ENCODE assay signal across 8 mouse cellular contexts in genomic region chr8:124052110-124052509, GRCm38 (mm10). TPM values are rescaled to one million over a fixed set of nuclear protein-coding genes. Genes with fewer than 3 reads are reported as not detected.
DNase-seq lines count a peak whose midpoint lies in the region; ATAC-seq and TF ChIP-seq lines count a peak whose summit lies in the region.

No protein-coding gene starts in this region.

- no peak overlapping the region for H3K9ac ChIP-seq in kidney, postnatal 0 days (ENCODE audit: low read depth, low read length)
- no peak overlapping the region for H3K9ac ChIP-seq in liver, adult 2 months (ENCODE audit: low read depth, low read length)

- H3K27me3 ChIP-seq in embryonic facial prominence, embryonic 10.5 days (replicated peaks; ENCODE audit: low read depth, poor library complexity, severe bottlenecking) = no peaks in the 10 kb centered on the region
- peaks cover 15% of the 10 kb centered on the region for H3K27me3 ChIP-seq in heart, embryonic 10.5 days (ENCODE audit: insufficient read depth, poor library complexity, severe bottlenecking)
- H3K27me3 ChIP-seq in kidney, postnatal 0 days (ENCODE audit: insufficient read depth, low read length) = no peaks in the 10 kb centered on the region
- H3K27me3 ChIP-seq in liver, adult 2 months (ENCODE audit: control insufficient read depth, insufficient read depth, low read length) = no peaks in the 10 kb centered on the region

- TF ChIP-seq POLR2A in liver, adult 2 months (IDR thresholded peaks at IDR 0.05; ENCODE audit: extremely low read depth, insufficient read depth, low read length) = no peak

- 36% methylated on average over 3 of the region's 3 CpGs for WGBS in embryonic facial prominence, embryonic 10.5 days
- 27% methylated on average over 3 of the region's 3 CpGs for WGBS in heart, embryonic 10.5 days
- 15% methylated on average over 3 of the region's 3 CpGs for WGBS in kidney, postnatal 0 days
- 16% methylated on average over 3 of the region's 3 CpGs for WGBS in liver, adult 2 months

- peaks cover 28% of the 10 kb centered on the region for H3K36me3 ChIP-seq in embryonic facial prominence, embryonic 10.5 days (replicated peaks)
- peaks cover 15% of the 10 kb centered on the region for H3K36me3 ChIP-seq in heart, embryonic 10.5 days
- H3K36me3 ChIP-seq in kidney, postnatal 0 days (ENCODE audit: insufficient read depth, low read length) = peaks cover 8% of the 10 kb centered on the region
- H3K36me3 ChIP-seq in liver, adult 2 months (ENCODE audit: control insufficient read depth, insufficient read depth, low read length) = peaks cover 10% of the 10 kb centered on the region

- peak; percentile 49 to 55 for DNase-seq in CD8-positive naive resting alpha-beta T cell, adult 2 months (ENCODE audit: low read depth in 2 of 2, low spot score in 2 of 2)
- peak; percentile 86 for DNase-seq in adrenal gland, postnatal 10 days
- DNase-seq in embryonic facial prominence, embryonic 10.5 days (ENCODE audit: low spot score) = peak; percentile 75
- DNase-seq in heart, embryonic 10.5 days (ENCODE audit: low spot score) = peak; percentile 84
- DNase-seq in kidney, postnatal 0 days (ENCODE audit: low spot score) = peak; percentile 83
- peak; percentile 22 for DNase-seq in liver, adult 2 months (ENCODE audit: extremely low read depth, low read depth, low spot score)
- DNase-seq in natural killer cell, adult 2 months (ENCODE audit: low spot score in 2 of 2) = peak; percentile 62 to 70
- peak; percentile 82 for DNase-seq in testis, postnatal 10 days (ENCODE audit: low spot score)

- peaks cover 6% of the 10 kb centered on the region; the same call in 1 of the 2 replicates for H3K4me1 ChIP-seq in embryonic facial prominence, embryonic 10.5 days
- H3K4me1 ChIP-seq in heart, embryonic 10.5 days = peaks cover 9% of the 10 kb centered on the region; the same call in 1 of the 2 replicates
- H3K4me1 ChIP-seq in kidney, postnatal 0 days (replicated peaks; ENCODE audit: insufficient read depth, low read length) = no peaks in the 10 kb centered on the region
- H3K4me1 ChIP-seq in liver, adult 2 months (ENCODE audit: control insufficient read depth, insufficient read depth, low read length) = no peaks in the 10 kb centered on the region

- peak; percentile 97 for TF ChIP-seq CTCF in kidney, postnatal 0 days (IDR thresholded peaks at IDR 0.05; ENCODE audit: low read depth)
- peak; percentile 95 for TF ChIP-seq CTCF in liver, adult 2 months (IDR thresholded peaks at IDR 0.05; ENCODE audit: low read depth, low read length)

- H3K27ac ChIP-seq in embryonic facial prominence, embryonic 10.5 days (replicated peaks) = no peak overlapping the region
- no peak overlapping the region for H3K27ac ChIP-seq in heart, embryonic 10.5 days
- no peak overlapping the region for H3K27ac ChIP-seq in kidney, postnatal 0 days
- H3K27ac ChIP-seq in liver, adult 2 months (replicated peaks; ENCODE audit: insufficient read depth, low read depth, low read length) = no peak overlapping the region

- H3K4me2 ChIP-seq in kidney, postnatal 0 days (ENCODE audit: low read length) = no peak overlapping the region

- peak; percentile 63 for ATAC-seq in kidney, postnatal 0 days (replicated peaks; ENCODE audit: low FRiP score, low read depth)

- no peaks in the 10 kb centered on the region for H3K79me2 ChIP-seq in liver, adult 2 months (ENCODE audit: control insufficient read depth, insufficient read depth, low read length)

- no peak overlapping the region for H3K4me3 ChIP-seq in embryonic facial prominence, embryonic 10.5 days
- no peak overlapping the region for H3K4me3 ChIP-seq in heart, embryonic 10.5 days
- H3K4me3 ChIP-seq in kidney, postnatal 0 days (replicated peaks; ENCODE audit: low read depth, low read length) = no peak overlapping the region
- H3K4me3 ChIP-seq in liver, adult 2 months (ENCODE audit: insufficient read depth, low read depth, low read length) = no peak overlapping the region

- H3K9me3 ChIP-seq in embryonic facial prominence, embryonic 10.5 days = no peaks in the 10 kb centered on the region
- H3K9me3 ChIP-seq in heart, embryonic 10.5 days = no peaks in the 10 kb centered on the region
- no peaks in the 10 kb centered on the region for H3K9me3 ChIP-seq in kidney, postnatal 0 days (replicated peaks; ENCODE audit: low read length)

RNA-seq across cellular contexts. Expression of gene Urb2, which starts 30.8 kb away (rescaled TPM):
- 10 to 100 TPM; 10.5 to 12.3 TPM for total RNA-seq in adrenal gland, postnatal 10 days (2021)
- 8.4 and 9.3 TPM in 2 replicates for polyA plus RNA-seq in embryonic facial prominence, embryonic 10.5 days (2016; fragmentation: Nextera tagmentation; extraction: Ambion mirVana)
- polyA plus RNA-seq in heart, embryonic 10.5 days (2016; fragmentation: Nextera tagmentation; extraction: Ambion mirVana) = 6.1 and 6.9 TPM in 2 replicates
- polyA plus RNA-seq in kidney, postnatal 0 days (2015; fragmentation: Nextera tagmentation; extraction: Ambion mirVana) = 2.0 and 2.2 TPM in 2 replicates
- total RNA-seq in liver, adult 2 months (2014; rRNA removed) = 3.6 and 4.1 TPM in 2 replicates
- polyA plus RNA-seq in liver, adult 2 months (2012; rRNA removed) = 1.8 and 2.7 TPM in 2 replicates

RNA-seq across cellular contexts. Expression of gene Taf5l, which starts 30.9 kb away (rescaled TPM):
- total RNA-seq in adrenal gland, postnatal 10 days (2021) = 10 to 100 TPM; 26.5 to 26.8 TPM
- polyA plus RNA-seq in embryonic facial prominence, embryonic 10.5 days (2016; fragmentation: Nextera tagmentation; extraction: Ambion mirVana) = 46.4 and 46.7 TPM in 2 replicates
- 37.4 and 40.4 TPM in 2 replicates for polyA plus RNA-seq in heart, embryonic 10.5 days (2016; fragmentation: Nextera tagmentation; extraction: Ambion mirVana)
- 30.0 and 32.5 TPM in 2 replicates for polyA plus RNA-seq in kidney, postnatal 0 days (2015; fragmentation: Nextera tagmentation; extraction: Ambion mirVana)
- total RNA-seq in liver, adult 2 months (2014; rRNA removed) = 9.0 and 10.8 TPM in 2 replicates
- polyA plus RNA-seq in liver, adult 2 months (2012; rRNA removed) = 13.3 and 16.0 TPM in 2 replicates

Comparison
In these comparisons a context has a peak if more than half of its experiments do, and no peak if none do; other contexts are left out.
1. DNase-seq: peak in every context shown above with its lines; median percentile 86 in adrenal gland, postnatal 10 days; 84 in heart, embryonic 10.5 days; 83 in kidney, postnatal 0 days; 82 in testis, postnatal 10 days; 75 in embryonic facial prominence, embryonic 10.5 days; 66 in natural killer cell, adult 2 months; 52 in CD8-positive naive resting alpha-beta T cell, adult 2 months; 22 in liver, adult 2 months.